Mouse (Mus musculus) midbrain, embryonic 10.5 days (tissue): Measurements from ENCODE around the gene Mepce. TPM values are rescaled to one million over a fixed set of nuclear protein-coding genes. Genes with fewer than 3 reads are reported as not detected.

Experiments used
- DNase-seq: peaks from one replicate; pipeline ENCODE4 v3.0.0-alpha.2; 2017; ENCODE audit warnings: low spot score
- H3K27ac ChIP-seq: fragments of 300-500 bp; sonication (generic); replicated peaks from 2 replicates; pipeline ENCODE4 v1.5.1; 2016; ENCODE audit warnings: mild to moderate bottlenecking
- H3K27me3 ChIP-seq: fragments of 300-500 bp; sonication (generic); 2 replicates; pipeline ENCODE4 v1.6.1; 2016; ENCODE audit warnings: low read depth, mild to moderate bottlenecking; ENCODE audit not compliant: poor library complexity, severe bottlenecking
- H3K36me3 ChIP-seq: fragments of 300-500 bp; sonication (generic); 2 replicates; pipeline ENCODE4 v1.6.1; 2016; ENCODE audit warnings: mild to moderate bottlenecking, moderate library complexity
- H3K4me1 ChIP-seq: fragments of 300-500 bp; sonication (generic); 2 replicates; pipeline ENCODE4 v1.6.1; 2016
- H3K4me3 ChIP-seq: fragments of 300-500 bp; sonication (generic); 2 replicates; pipeline ENCODE4 v1.5.1; 2016; ENCODE audit warnings: mild to moderate bottlenecking, moderate library complexity
- H3K9me3 ChIP-seq: fragments of 300-500 bp; sonication (generic); replicated peaks from 2 replicates; pipeline ENCODE4 v1.6.1; 2016; ENCODE audit warnings: mild to moderate bottlenecking
- WGBS: fragments of 180-500 bp; shearing (Covaris S2); methylation state at CpG from one replicate; pipeline ENCODE4 v1.1.7; 2016; 5-methylcytosine and 5-hydroxymethylcytosine counted together
- polyA plus RNA-seq: library from polyadenylated mRNA; unstranded; fragments of >200 nt; fragmentation: Nextera tagmentation; extraction: Ambion mirVana; gene quantifications from 2 replicates; pipeline ENCODE4 v1.2.1, GENCODE M21; 2016

Mepce gene
- polyA plus RNA-seq, 1 experiment from 2014 or later = 11.7 TPM

DNA sequence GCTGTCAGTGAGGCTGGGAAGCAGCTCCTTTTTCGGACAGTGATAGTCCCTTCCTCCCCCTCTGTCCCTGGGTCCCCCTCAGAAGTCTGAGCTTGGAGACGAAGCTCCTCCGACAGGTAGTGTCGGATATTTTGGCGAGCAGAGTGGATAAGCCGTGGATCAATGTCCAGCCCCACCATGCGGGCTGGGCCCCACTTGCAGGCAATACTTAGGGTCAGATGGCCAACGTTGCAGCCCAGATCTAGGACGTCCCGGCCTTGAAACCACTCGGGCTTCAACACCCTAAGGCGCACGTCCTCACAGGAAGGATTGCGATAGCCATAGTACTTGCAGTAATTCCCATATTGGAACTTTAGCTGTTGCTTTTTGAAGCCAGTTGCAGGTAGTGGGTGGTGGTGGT is 2.9 kb downstream of the Mepce start:
- WGBS = 83% methylated on average over 14 of the region's 14 CpGs
- peaks cover 53% of the 10 kb centered on the region for H3K36me3 ChIP-seq
- DNase-seq = no peak
- peak overlapping the region; percentile 95 for H3K27ac ChIP-seq
- H3K27me3 ChIP-seq = peaks cover 18% of the 10 kb centered on the region
- peaks cover 60% of the 10 kb centered on the region for H3K4me1 ChIP-seq
- H3K4me3 ChIP-seq = peak overlapping the region; percentile 91
- H3K9me3 ChIP-seq = no peaks in the 10 kb centered on the region

- H3K27ac ChIP-seq = peak overlapping the region; percentile 95
- H3K27me3 ChIP-seq = peaks cover 12% of the 10 kb centered on the region
- no peak for DNase-seq
- H3K4me1 ChIP-seq = peaks cover 63% of the 10 kb centered on the region
- H3K9me3 ChIP-seq = no peaks in the 10 kb centered on the region
- H3K4me3 ChIP-seq = peak overlapping the region; percentile 91
- peaks cover 53% of the 10 kb centered on the region for H3K36me3 ChIP-seq
- 82% methylated on average over 9 of the region's 9 CpGs for WGBS
Measured at GRCm38 (mm10) chr5:137783901-137784540, 3.4 kb downstream of the Mepce start.

DNA sequence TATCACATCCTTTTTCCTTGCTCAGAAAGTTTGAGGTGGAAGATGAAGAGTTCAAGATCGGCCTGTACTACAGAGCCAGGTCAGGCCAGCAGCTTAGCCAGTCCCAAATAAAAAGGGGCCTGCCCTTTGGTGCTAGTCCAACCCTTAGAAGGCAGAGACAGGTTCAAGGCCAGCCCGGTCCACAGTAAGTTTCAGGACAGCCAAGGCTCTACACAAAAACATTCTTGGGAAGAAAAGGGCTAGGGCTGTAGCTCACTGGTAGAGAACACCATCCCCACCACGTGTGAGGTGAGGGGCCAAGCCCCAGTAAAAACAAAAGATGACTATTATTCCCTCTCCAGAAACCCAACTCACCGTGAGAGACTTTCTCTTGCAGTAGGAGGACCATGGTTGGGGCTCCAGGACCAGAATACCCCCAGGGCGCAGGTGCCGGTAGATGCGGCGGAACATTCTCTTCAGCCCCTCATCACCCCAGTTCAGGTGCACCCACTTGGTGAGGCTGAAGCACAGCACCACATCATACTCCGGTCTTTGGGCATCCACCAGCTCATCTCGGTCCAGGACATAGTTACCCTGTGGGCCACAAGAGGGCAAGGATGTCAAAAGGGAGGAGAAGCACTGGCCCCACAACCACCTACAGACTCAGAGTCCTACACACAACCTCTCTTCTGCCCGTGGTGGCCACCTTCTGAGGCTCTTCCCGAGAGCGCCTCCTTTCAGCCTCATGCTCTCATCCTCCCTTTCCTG is 4.5 kb downstream of the Mepce start:
- 85% methylated on average over 13 of the region's 13 CpGs for WGBS

DNA sequence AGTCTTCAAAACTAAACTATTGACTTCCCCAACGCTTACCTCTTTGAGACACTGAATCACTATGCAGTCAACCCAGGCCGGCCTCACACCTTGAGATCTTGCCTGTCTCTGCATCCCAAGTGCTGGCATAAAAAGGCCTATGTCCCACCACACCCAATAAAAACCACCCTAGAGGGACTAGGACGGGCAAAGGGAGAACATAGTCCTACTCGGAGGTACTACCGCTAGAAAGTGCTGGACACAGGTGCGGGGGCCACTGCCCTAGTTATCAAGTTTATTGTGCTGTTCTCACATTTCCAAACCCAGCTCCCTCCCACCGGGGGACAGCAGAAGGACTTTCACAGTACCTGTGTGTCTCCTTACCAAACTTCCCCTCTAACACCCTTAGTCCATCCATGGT is 5.8 kb downstream of the Mepce start:
- H3K4me1 ChIP-seq = peaks cover 64% of the 10 kb centered on the region
- H3K9me3 ChIP-seq = no peaks in the 10 kb centered on the region
- no peak overlapping the region for H3K27ac ChIP-seq
- 90% methylated on average over 7 of the region's 7 CpGs for WGBS
- H3K27me3 ChIP-seq = no peaks in the 10 kb centered on the region
- DNase-seq = no peak
- peaks cover 53% of the 10 kb centered on the region for H3K36me3 ChIP-seq
- peak overlapping the region; percentile 24; the same call in 1 of the 2 replicates for H3K4me3 ChIP-seq

More for the DNA sequence above, 4.5 kb downstream of the Mepce start:
- Histone ChIP-seq H3K4me1 (peaks cover 66% of the 10 kb centered on the region), H3K36me3 (peaks cover 53% of the 10 kb centered on the region), H3K4me3 (peak overlapping the region; percentile 91), H3K27me3 (peaks cover 2% of the 10 kb centered on the region), H3K9me3 (no peaks in the 10 kb centered on the region), H3K27ac (no peak overlapping the region)
- DNase-seq = no peak

- peaks cover 44% of the 10 kb centered on the region for H3K36me3 ChIP-seq
- peaks cover 50% of the 10 kb centered on the region for H3K4me1 ChIP-seq
- peak overlapping the region; percentile 98 for H3K4me3 ChIP-seq
- DNase-seq = peak; percentile 55
- H3K27me3 ChIP-seq = no peaks in the 10 kb centered on the region
- H3K27ac ChIP-seq = peak overlapping the region; percentile 93
- no peaks in the 10 kb centered on the region for H3K9me3 ChIP-seq
- WGBS = under 1% methylated on average over 83 of the region's 83 CpGs
Measured at GRCm38 (mm10) chr5:137779053-137779933, 8.2 kb downstream of the Mepce start.

GRCm38 (mm10) chr5:137778635-137779034 is 8.8 kb downstream of the Mepce start, which contains the start of gene Ppp1r35:
Gene Ppp1r35, plus strand, starts transcription at chr5:137778849.
- under 1% methylated on average over 31 of the region's 31 CpGs for WGBS
- DNase-seq = peak; percentile 97
- Histone ChIP-seq H3K4me3 (peak within 1 kb of the TSS; percentile 98), H3K9me3 (no peaks in the 10 kb centered on the region), H3K27me3 (no peaks in the 10 kb centered on the region), H3K27ac (peak within 1 kb of the TSS; percentile 93), H3K4me1 (peaks cover 43% of the 10 kb centered on the region), H3K36me3 (peaks cover 37% of the 10 kb centered on the region)

DNA sequence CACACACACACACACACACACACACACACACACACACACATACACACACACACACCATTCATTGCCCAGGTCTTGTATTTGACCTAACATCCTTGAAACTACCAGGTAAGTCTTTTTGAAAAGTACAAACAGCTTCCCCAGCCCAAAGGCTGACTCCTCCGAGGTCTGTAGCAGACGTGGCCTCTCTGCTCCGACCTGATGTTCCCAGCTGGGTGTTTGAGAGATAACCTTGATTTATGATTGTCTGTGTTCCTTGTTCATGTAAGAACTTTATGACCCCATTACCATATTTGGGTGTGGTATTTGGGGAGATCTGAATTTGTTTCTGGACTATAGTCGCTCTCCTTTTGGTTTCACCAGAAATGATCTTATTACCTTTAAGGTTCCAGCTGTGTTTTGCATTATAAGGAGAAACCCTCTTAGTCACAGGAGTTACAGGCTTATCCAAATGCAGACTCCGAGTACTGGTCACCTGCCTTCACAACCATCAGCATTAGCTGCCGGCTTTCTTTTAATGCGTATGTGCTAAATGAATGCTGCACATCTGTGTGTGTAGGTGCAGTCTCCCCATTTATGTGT is 10.1 kb downstream of the Mepce start:
- Histone ChIP-seq H3K9me3 (no peaks in the 10 kb centered on the region), H3K27ac (no peak overlapping the region), H3K36me3 (peaks cover 25% of the 10 kb centered on the region), H3K27me3 (no peaks in the 10 kb centered on the region), H3K4me1 (peaks cover 30% of the 10 kb centered on the region), H3K4me3 (peak overlapping the region; percentile 98; the same call in 1 of the 2 replicates)
- no peak for DNase-seq
- WGBS = 94% methylated on average over 7 of the region's 7 CpGs

GRCm38 (mm10) chr5:137776408-137776918 is 11.0 kb downstream of the Mepce start:
- no peak for DNase-seq
- Histone ChIP-seq H3K27me3 (no peaks in the 10 kb centered on the region), H3K36me3 (peaks cover 16% of the 10 kb centered on the region), H3K9me3 (no peaks in the 10 kb centered on the region), H3K4me1 (peaks cover 21% of the 10 kb centered on the region), H3K4me3 (no peak overlapping the region), H3K27ac (no peak overlapping the region)
- 49% methylated on average over 5 of the region's 5 CpGs for WGBS

DNA sequence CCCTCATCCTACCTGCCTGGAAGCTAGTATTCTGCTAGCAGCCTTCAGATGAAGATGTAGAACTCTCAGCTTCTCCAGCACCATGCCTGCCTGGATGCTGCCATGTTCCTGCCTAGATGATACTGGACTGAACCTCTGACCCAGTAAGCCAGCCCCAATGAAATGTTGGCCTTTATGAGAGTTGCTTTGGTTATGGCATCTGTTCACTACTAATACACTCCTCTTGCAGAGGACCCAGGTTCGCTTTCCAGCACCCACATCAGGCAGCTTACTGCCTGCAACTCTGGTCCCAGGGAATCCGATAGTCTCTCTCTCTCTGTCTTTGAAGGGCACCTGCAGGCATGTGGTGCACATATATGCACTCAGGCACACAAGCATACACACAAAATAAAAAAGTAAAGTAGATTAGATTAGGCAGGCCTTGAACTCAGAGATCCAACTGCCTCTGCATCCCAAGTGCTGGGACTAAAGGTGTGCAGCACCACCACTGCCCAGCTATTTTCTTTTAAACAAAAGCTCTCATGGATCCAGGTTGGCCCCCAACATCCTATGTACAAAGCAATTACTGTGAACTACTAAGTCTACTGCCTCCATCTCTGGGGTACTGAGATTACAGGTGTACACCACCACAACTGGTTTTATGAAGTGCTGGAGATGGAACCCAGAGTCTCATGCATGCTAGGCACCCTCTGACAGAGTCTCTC is 11.7 kb downstream of the Mepce start:
- 92% methylated on average over 2 of the region's 2 CpGs for WGBS
- H3K27me3 ChIP-seq = no peaks in the 10 kb centered on the region
- peaks cover 8% of the 10 kb centered on the region for H3K36me3 ChIP-seq
- DNase-seq = no peak
- no peaks in the 10 kb centered on the region for H3K9me3 ChIP-seq
- no peak overlapping the region for H3K27ac ChIP-seq
- H3K4me1 ChIP-seq = peaks cover 20% of the 10 kb centered on the region
- H3K4me3 ChIP-seq = no peak overlapping the region

DNA sequence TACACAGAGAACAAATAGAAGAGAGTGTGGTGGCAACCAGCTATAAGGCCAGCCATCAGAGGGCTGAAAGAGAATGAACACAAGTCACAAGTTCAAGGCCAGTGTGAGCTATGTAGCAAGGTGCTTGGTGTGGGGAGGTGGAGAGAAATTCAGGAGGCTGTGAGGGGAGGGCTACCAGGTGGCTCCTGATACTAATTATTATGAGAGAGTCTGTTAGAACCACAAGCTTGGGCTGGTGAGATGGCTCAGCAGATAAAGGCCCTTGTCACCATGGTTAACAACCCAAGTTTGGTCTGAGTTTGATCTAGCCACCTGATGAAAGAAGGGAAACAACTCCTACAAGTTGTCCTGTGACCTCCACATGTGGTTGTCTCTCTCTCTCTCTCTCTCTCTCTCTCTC is 14.7 kb downstream of the Mepce start:
- Histone ChIP-seq H3K4me1 (peaks cover 13% of the 10 kb centered on the region), H3K36me3 (no peaks in the 10 kb centered on the region), H3K4me3 (no peak overlapping the region), H3K27me3 (no peaks in the 10 kb centered on the region), H3K27ac (no peak overlapping the region), H3K9me3 (no peaks in the 10 kb centered on the region)
- DNase-seq = no peak

- Histone ChIP-seq H3K4me1 (peaks cover 14% of the 10 kb centered on the region), H3K9me3 (no peaks in the 10 kb centered on the region), H3K4me3 (no peak overlapping the region), H3K36me3 (no peaks in the 10 kb centered on the region), H3K27me3 (no peaks in the 10 kb centered on the region), H3K27ac (no peak overlapping the region)
- DNase-seq = peak; percentile 52
- 44% methylated on average over 2 of the region's 2 CpGs for WGBS
Measured at GRCm38 (mm10) chr5:137770709-137771108, 16.7 kb downstream of the Mepce start.

- no peak overlapping the region for H3K4me3 ChIP-seq
- H3K9me3 ChIP-seq = no peaks in the 10 kb centered on the region
- H3K4me1 ChIP-seq = peaks cover 20% of the 10 kb centered on the region
- WGBS = 46% methylated on average over 1 of the region's 1 CpGs
- H3K27ac ChIP-seq = no peak overlapping the region
- H3K27me3 ChIP-seq = no peaks in the 10 kb centered on the region
- DNase-seq = no peak
- no peaks in the 10 kb centered on the region for H3K36me3 ChIP-seq
Measured at GRCm38 (mm10) chr5:137768475-137768874, 19.0 kb downstream of the Mepce start.
